Mouse (Mus musculus): ENCODE results near the gene Nfe2. TPM values are rescaled to one million over a fixed set of nuclear protein-coding genes. Genes with fewer than 3 reads are reported as not detected.

Nfe2 gene
- polyA plus RNA-seq, 1 experiment from 2014 or later: 7.2 TPM

GRCm38 (mm10) chr15:103237295-103237694, 20.9 kb downstream of the Nfe2 start:
- peak overlapping the region; percentile 89 for H3K4me2 ChIP-seq
- H3K36me3 ChIP-seq: peaks cover 36% of the 10 kb centered on the region
- peaks cover 37% of the 10 kb centered on the region for H3K4me1 ChIP-seq
- no peak overlapping the region for H3K27ac ChIP-seq (replicated peaks)
- H3K9me3 ChIP-seq: no peaks in the 10 kb centered on the region
- ATAC-seq (ENCODE audit: extremely low read depth, insufficient number of reproducible peaks, low FRiP score, low TSS enrichment): no peak
- H3K9ac ChIP-seq: no peak overlapping the region
- H3K27me3 ChIP-seq (replicated peaks): no peaks in the 10 kb centered on the region
- WGBS: 87% methylated on average over 7 of the region's 7 CpGs
- no peak overlapping the region for H3K4me3 ChIP-seq

GRCm38 (mm10) chr15:103233119-103233518, 25.1 kb downstream of the Nfe2 start:
- no peak overlapping the region for H3K9ac ChIP-seq
- 0 out of 2 replicates have a peak overlapping the region, but pooled peaks have one; percentile 12 for H3K27ac ChIP-seq (replicated peaks)
- ATAC-seq (ENCODE audit: extremely low read depth, insufficient number of reproducible peaks, low FRiP score, low TSS enrichment): no peak
- H3K27me3 ChIP-seq (replicated peaks): no peaks in the 10 kb centered on the region
- no peak overlapping the region for H3K4me3 ChIP-seq
- H3K4me2 ChIP-seq: no peak overlapping the region
- peaks cover 23% of the 10 kb centered on the region for H3K36me3 ChIP-seq
- no peaks in the 10 kb centered on the region for H3K9me3 ChIP-seq
- 75% methylated on average over 2 of the region's 2 CpGs for WGBS
- peaks cover 40% of the 10 kb centered on the region for H3K4me1 ChIP-seq

GRCm38 (mm10) chr15:103228904-103229303, 29.3 kb downstream of the Nfe2 start:
- H3K36me3 ChIP-seq: peaks cover 10% of the 10 kb centered on the region
- no peak overlapping the region for H3K4me3 ChIP-seq
- 41% methylated on average over 2 of the region's 2 CpGs for WGBS
- no peak overlapping the region for H3K4me2 ChIP-seq
- peaks cover 43% of the 10 kb centered on the region for H3K4me1 ChIP-seq
- no peak overlapping the region for H3K9ac ChIP-seq
- H3K27ac ChIP-seq (replicated peaks): peak overlapping the region; percentile 49
- H3K27me3 ChIP-seq (replicated peaks): no peaks in the 10 kb centered on the region
- no peak for ATAC-seq (ENCODE audit: extremely low read depth, insufficient number of reproducible peaks, low FRiP score, low TSS enrichment)
- H3K9me3 ChIP-seq: no peaks in the 10 kb centered on the region

GRCm38 (mm10) chr15:103227572-103227971, 30.6 kb downstream of the Nfe2 start:
- no peaks in the 10 kb centered on the region for H3K27me3 ChIP-seq (replicated peaks)
- H3K9me3 ChIP-seq: no peaks in the 10 kb centered on the region
- peaks cover 10% of the 10 kb centered on the region for H3K36me3 ChIP-seq
- no peak overlapping the region for H3K4me3 ChIP-seq
- no peak overlapping the region for H3K27ac ChIP-seq (replicated peaks)
- H3K4me2 ChIP-seq: no peak overlapping the region
- 69% methylated on average over 2 of the region's 2 CpGs for WGBS
- peaks cover 34% of the 10 kb centered on the region for H3K4me1 ChIP-seq
- no peak overlapping the region for H3K9ac ChIP-seq
- ATAC-seq (ENCODE audit: extremely low read depth, insufficient number of reproducible peaks, low FRiP score, low TSS enrichment): no peak

- H3K4me2 ChIP-seq: no peak overlapping the region
- no peak overlapping the region for H3K9ac ChIP-seq
- H3K4me3 ChIP-seq: no peak overlapping the region
- peaks cover 30% of the 10 kb centered on the region for H3K4me1 ChIP-seq
- H3K36me3 ChIP-seq: peaks cover 13% of the 10 kb centered on the region
- H3K27ac ChIP-seq (replicated peaks): no peak overlapping the region
- no peaks in the 10 kb centered on the region for H3K27me3 ChIP-seq (replicated peaks)
- no peak for ATAC-seq (ENCODE audit: extremely low read depth, insufficient number of reproducible peaks, low FRiP score, low TSS enrichment)
- no peaks in the 10 kb centered on the region for H3K9me3 ChIP-seq
- 82% methylated on average over 3 of the region's 3 CpGs for WGBS
These were observed 31.2 kb downstream of the Nfe2 start for GRCm38 (mm10) chr15:103227022-103227421.

- Histone ChIP-seq H3K4me1 (peaks cover 39% of the 10 kb centered on the region), H3K4me2 (no peak overlapping the region), H3K9ac (no peak overlapping the region), H3K27me3 (replicated peaks) (no peaks in the 10 kb centered on the region), H3K9me3 (no peaks in the 10 kb centered on the region), H3K27ac (replicated peaks) (no peak overlapping the region), H3K4me3 (no peak overlapping the region), H3K36me3 (peaks cover 13% of the 10 kb centered on the region)
- 89% methylated on average over 2 of the region's 2 CpGs for WGBS
- no peak for ATAC-seq (ENCODE audit: extremely low read depth, insufficient number of reproducible peaks, low FRiP score, low TSS enrichment)
These were observed 34.0 kb downstream of the Nfe2 start for GRCm38 (mm10) chr15:103224161-103224560.

- Histone ChIP-seq H3K9me3 (no peaks in the 10 kb centered on the region), H3K4me1 (peaks cover 36% of the 10 kb centered on the region), H3K27ac (replicated peaks) (peak overlapping the region; percentile 85), H3K9ac (peak overlapping the region; percentile 37; the same call in 1 of the 2 replicates), H3K4me3 (no peak overlapping the region), H3K36me3 (peaks cover 13% of the 10 kb centered on the region), H3K4me2 (peak overlapping the region; percentile 35), H3K27me3 (replicated peaks) (no peaks in the 10 kb centered on the region)
- no peak for ATAC-seq (ENCODE audit: extremely low read depth, insufficient number of reproducible peaks, low FRiP score, low TSS enrichment)
- 60% methylated on average over 1 of the region's 1 CpGs for WGBS
These were observed 36.8 kb downstream of the Nfe2 start for GRCm38 (mm10) chr15:103221386-103221785.

- Histone ChIP-seq H3K4me1 (peaks cover 42% of the 10 kb centered on the region), H3K4me3 (no peak overlapping the region), H3K9me3 (no peaks in the 10 kb centered on the region), H3K4me2 (peak overlapping the region; percentile 35), H3K27me3 (replicated peaks) (no peaks in the 10 kb centered on the region), H3K27ac (replicated peaks) (peak overlapping the region; percentile 85), H3K9ac (peak overlapping the region; percentile 59), H3K36me3 (peaks cover 13% of the 10 kb centered on the region)
- no peak for ATAC-seq (ENCODE audit: extremely low read depth, insufficient number of reproducible peaks, low FRiP score, low TSS enrichment)
- WGBS: 11% methylated on average over 3 of the region's 3 CpGs
These were observed 37.4 kb downstream of the Nfe2 start for GRCm38 (mm10) chr15:103220785-103221184.

- Histone ChIP-seq H3K9ac (peak overlapping the region; percentile 80), H3K27me3 (replicated peaks) (no peaks in the 10 kb centered on the region), H3K4me1 (peaks cover 65% of the 10 kb centered on the region), H3K4me2 (peak overlapping the region; percentile 74), H3K27ac (replicated peaks) (peak overlapping the region; percentile 96), H3K9me3 (no peaks in the 10 kb centered on the region), H3K4me3 (peak overlapping the region; percentile 54), H3K36me3 (peaks cover 21% of the 10 kb centered on the region)
- ATAC-seq (ENCODE audit: extremely low read depth, insufficient number of reproducible peaks, low FRiP score, low TSS enrichment): no peak
- WGBS: 25% methylated on average over 2 of the region's 2 CpGs
These were observed 42.2 kb downstream of the Nfe2 start for GRCm38 (mm10) chr15:103216052-103216451.

GRCm38 (mm10) chr15:103214971-103215907, 43.0 kb downstream of the Nfe2 start:
- Histone ChIP-seq H3K9me3 (no peaks in the 10 kb centered on the region), H3K27ac (replicated peaks) (peak overlapping the region; percentile 96), H3K9ac (peak overlapping the region; percentile 80), H3K4me3 (peak overlapping the region; percentile 54), H3K36me3 (peaks cover 29% of the 10 kb centered on the region), H3K4me1 (peaks cover 57% of the 10 kb centered on the region), H3K4me2 (peak overlapping the region; percentile 74), H3K27me3 (replicated peaks) (no peaks in the 10 kb centered on the region)
- WGBS: under 1% methylated on average over 15 of the region's 15 CpGs
- peak; percentile 84; the same call in 1 of the 2 replicates for ATAC-seq (ENCODE audit: extremely low read depth, insufficient number of reproducible peaks, low FRiP score, low TSS enrichment)

- peak overlapping the region; percentile 41 for H3K4me3 ChIP-seq
- ATAC-seq (ENCODE audit: extremely low read depth, insufficient number of reproducible peaks, low FRiP score, low TSS enrichment): no peak
- H3K27me3 ChIP-seq (replicated peaks): no peaks in the 10 kb centered on the region
- no peaks in the 10 kb centered on the region for H3K9me3 ChIP-seq
- H3K36me3 ChIP-seq: peaks cover 40% of the 10 kb centered on the region
- H3K27ac ChIP-seq (replicated peaks): peak overlapping the region; percentile 81
- 29% methylated on average over 2 of the region's 2 CpGs for WGBS
- H3K9ac ChIP-seq: peak overlapping the region; percentile 75
- peaks cover 54% of the 10 kb centered on the region for H3K4me1 ChIP-seq
- peak overlapping the region; percentile 66 for H3K4me2 ChIP-seq
These were observed 44.1 kb downstream of the Nfe2 start for GRCm38 (mm10) chr15:103214149-103214548.

Data from heart, embryonic 13.5 days (tissue).